Mouse (Mus musculus) cerebellum, postnatal 10 days (tissue): ENCODE data around the gene Adgrg2.

Experiments
- DNase-seq, 2 experiments: peaks; one replicate each; pipeline ENCODE4 v3.0.0; 2021; ENCODE audit warnings: mixed read lengths in 2 of 2

The Adgrg2 gene

GRCm38 (mm10) chrX:160390464-160390956 lies at the start of gene Adgrg2:
Adgrg2 (plus strand) TSS chrX:160390690.
- peak; percentile 19 to 34 for DNase-seq

- peak; percentile 3 to 18 for DNase-seq
Observed at GRCm38 (mm10) chrX:160350995-160351394, 39.5 kb upstream of the Adgrg2 start.

- DNase-seq: peak; percentile 24 to 30
Observed at GRCm38 (mm10) chrX:160351967-160352677, 38.4 kb upstream of the Adgrg2 start.

- no peak for DNase-seq
Observed at GRCm38 (mm10) chrX:160384748-160385501, 5.6 kb upstream of the Adgrg2 start.

- DNase-seq: no peak
Observed at GRCm38 (mm10) chrX:160385502-160385772, 5.1 kb upstream of the Adgrg2 start.

- DNase-seq: no peak
Observed at GRCm38 (mm10) chrX:160412930-160413453, 22.5 kb downstream of the Adgrg2 start.

- DNase-seq: no peak
Observed at GRCm38 (mm10) chrX:160413881-160414395, 23.4 kb downstream of the Adgrg2 start.

GRCm38 (mm10) chrX:160418397-160418796 lies 27.9 kb downstream of the Adgrg2 start:
- peak in 1 of 2 experiments; percentile 4 for DNase-seq

- DNase-seq: peak; percentile 2 to 33
Observed at GRCm38 (mm10) chrX:160423737-160424136, 33.2 kb downstream of the Adgrg2 start.

- no peak for DNase-seq
Observed at GRCm38 (mm10) chrX:160426486-160426885, 36.0 kb downstream of the Adgrg2 start.

- DNase-seq: no peak
Observed at GRCm38 (mm10) chrX:160426930-160427329, 36.4 kb downstream of the Adgrg2 start.

GRCm38 (mm10) chrX:160432192-160432591 lies 41.7 kb downstream of the Adgrg2 start:
- no peak for DNase-seq

GRCm38 (mm10) chrX:160441272-160441671 lies 50.8 kb downstream of the Adgrg2 start:
- no peak for DNase-seq

- no peak for DNase-seq
Observed at GRCm38 (mm10) chrX:160448351-160448750, 57.9 kb downstream of the Adgrg2 start.

- peak; percentile 1 to 7 for DNase-seq
Observed at GRCm38 (mm10) chrX:160449363-160449762, 58.9 kb downstream of the Adgrg2 start.

GRCm38 (mm10) chrX:160455686-160456085 lies 65.2 kb downstream of the Adgrg2 start:
- DNase-seq: peak; percentile 5 to 12

- DNase-seq: no peak
Observed at GRCm38 (mm10) chrX:160471257-160471786, 80.8 kb downstream of the Adgrg2 start.

- no peak for DNase-seq
Observed at GRCm38 (mm10) chrX:160489784-160490183, 99.3 kb downstream of the Adgrg2 start.

GRCm38 (mm10) chrX:160494333-160494732 lies 103.8 kb downstream of the Adgrg2 start:
- peak in 1 of 2 experiments; percentile 48 for DNase-seq

GRCm38 (mm10) chrX:160494921-160495320 lies 104.4 kb downstream of the Adgrg2 start:
- DNase-seq: no peak

GRCm38 (mm10) chrX:160496473-160496872 lies 106.0 kb downstream of the Adgrg2 start:
- no peak for DNase-seq

- DNase-seq: no peak
Observed at GRCm38 (mm10) chrX:160501095-160501494, 110.6 kb downstream of the Adgrg2 start.

- DNase-seq: no peak
Observed at GRCm38 (mm10) chrX:160501687-160502047, 111.2 kb downstream of the Adgrg2 start.
